9 mouse cellular contexts compared by ENCODE assay signal in the genomic region with DNA sequence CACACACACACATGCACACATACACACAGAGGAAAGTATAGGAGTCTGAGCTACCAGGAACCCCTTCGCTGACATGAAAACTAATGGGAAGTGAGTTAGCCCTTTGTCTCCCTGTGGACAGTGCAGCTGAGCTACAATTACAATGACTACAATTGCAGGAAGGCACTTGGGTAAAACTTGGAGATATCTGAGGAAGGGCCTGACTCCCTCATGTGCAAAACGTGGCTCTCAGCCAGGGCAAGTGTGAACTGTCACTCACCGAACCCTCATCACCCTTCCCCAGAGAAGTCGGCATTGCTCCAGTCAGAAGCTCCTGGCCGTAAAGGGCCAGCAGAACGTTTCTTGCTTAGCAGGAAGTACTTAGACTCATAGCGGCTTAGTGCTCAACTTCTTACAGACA.
DNase-seq lines count a peak whose midpoint lies in the region; ATAC-seq lines count a peak whose summit lies in the region.
"Had no signal": no experiment of that assay in that cellular context is flagged by ENCODE, and none has a peak within 500 bp of the region (broad histone marks: within the 10 kb centered on the region; RNA-seq: fewer than 3 reads in every experiment).

No protein-coding gene starts in this region.

- ATAC-seq in liver, embryonic 16.5 days (ENCODE audit: low read depth) = 0 out of 2 replicates have a peak, but pooled peaks have one; percentile 21
- no peak for ATAC-seq in liver, embryonic 12.5 days
- ATAC-seq in erythroid progenitor cell, adult 5-6 weeks (replicated peaks; ENCODE audit: low FRiP score, poor library complexity, severe bottlenecking) = no peak
- no peak for ATAC-seq in megakaryocyte-erythroid progenitor cell, adult 5-6 weeks (replicated peaks; ENCODE audit: low FRiP score, low TSS enrichment, poor library complexity, severe bottlenecking)
- ATAC-seq: hindbrain, embryonic 16.5 days had no signal

- no peak overlapping the region for H3K4me2 ChIP-seq in liver, embryonic 16.5 days (ENCODE audit: low read depth, low read length)
- no peak overlapping the region for H3K4me2 ChIP-seq in liver, embryonic 12.5 days

- 21% methylated on average over 7 of the region's 7 CpGs for WGBS in liver, embryonic 16.5 days (ENCODE audit: insufficient replicate concordance)
- 34% methylated on average over 7 of the region's 7 CpGs for WGBS in liver, embryonic 12.5 days (ENCODE audit: insufficient replicate concordance)
- 34% methylated on average over 7 of the region's 7 CpGs for WGBS in heart, embryonic 10.5 days

- H3K27me3 ChIP-seq in liver, embryonic 16.5 days (ENCODE audit: control insufficient read depth, insufficient read depth, low read depth, low read length) = no peaks in the 10 kb centered on the region; the same call in 1 of the 2 replicates
- H3K27me3 ChIP-seq in liver, embryonic 12.5 days (replicated peaks) = peaks cover 49% of the 10 kb centered on the region
- peaks cover 89% of the 10 kb centered on the region for H3K27me3 ChIP-seq in heart, embryonic 10.5 days (ENCODE audit: insufficient read depth, poor library complexity, severe bottlenecking)

- H3K4me1 ChIP-seq in liver, embryonic 16.5 days (ENCODE audit: control insufficient read depth, low read depth, low read length) = no peaks in the 10 kb centered on the region
- 0 out of 2 replicates have a peak, but pooled peaks cover 4% of the 10 kb centered on the region for H3K4me1 ChIP-seq in liver, embryonic 12.5 days
- peaks cover 9% of the 10 kb centered on the region; the same call in 1 of the 2 replicates for H3K4me1 ChIP-seq in heart, embryonic 10.5 days

- DNase-seq in heart, embryonic 10.5 days (ENCODE audit: low spot score) = no peak
- DNase-seq in heart, postnatal 25 days (ENCODE audit: low spot score) = peak; percentile 14
- peak; percentile 64 for DNase-seq in lung, postnatal 10 days
- no peak for DNase-seq in B cell, adult 2 months

- H3K9ac ChIP-seq in liver, embryonic 16.5 days (ENCODE audit: low read depth, low read length) = no peak overlapping the region
- H3K9ac ChIP-seq in liver, embryonic 12.5 days = no peak overlapping the region

- intact Hi-C loops in heart, postnatal 25 days (cut with DNase I) = loop anchor here (10.0 kb wide), 1 partner anchor 266 kb away; the partner anchor contains the start of gene Atp9a

- no peak overlapping the region for H3K4me3 ChIP-seq in liver, embryonic 16.5 days (ENCODE audit: low read depth, low read length)
- no peak overlapping the region for H3K4me3 ChIP-seq in liver, embryonic 12.5 days
- no peak overlapping the region for H3K4me3 ChIP-seq in heart, embryonic 10.5 days

- no peaks in the 10 kb centered on the region for H3K36me3 ChIP-seq in liver, embryonic 16.5 days (ENCODE audit: control insufficient read depth, insufficient read depth)
- no peaks in the 10 kb centered on the region for H3K36me3 ChIP-seq in liver, embryonic 12.5 days
- H3K36me3 ChIP-seq in heart, embryonic 10.5 days = no peaks in the 10 kb centered on the region

- H3K27ac ChIP-seq in liver, embryonic 16.5 days (ENCODE audit: low read length) = no peak overlapping the region
- H3K27ac ChIP-seq in liver, embryonic 12.5 days = no peak overlapping the region
- 0 out of 2 replicates have a peak overlapping the region, but pooled peaks have one; percentile 29 for H3K27ac ChIP-seq in heart, embryonic 10.5 days

- no peaks in the 10 kb centered on the region for H3K9me3 ChIP-seq in liver, embryonic 16.5 days (replicated peaks; ENCODE audit: control insufficient read depth, low read length)
- H3K9me3 ChIP-seq in liver, embryonic 12.5 days (replicated peaks) = no peaks in the 10 kb centered on the region
- no peaks in the 10 kb centered on the region for H3K9me3 ChIP-seq in heart, embryonic 10.5 days

Comparison
In these comparisons a context has a peak if more than half of its experiments do, and no peak if none do; other contexts are left out.
1. DNase-seq: peak in heart, postnatal 25 days (single experiment) and lung, postnatal 10 days (single experiment); none in heart, embryonic 10.5 days (single experiment) and B cell, adult 2 months (0 of 2).